Mouse (Mus musculus): ENCODE measurements around the gene Cpxm1.

GRCm38 (mm10) chr2:130358852-130359251 is 38.5 kb downstream of the Cpxm1 start:
- TF ChIP-seq POLR2A (IDR thresholded peaks at IDR 0.05; ENCODE audit: insufficient read length, low read depth) (no peak), TCF12 (IDR thresholded peaks at IDR 0.05; ENCODE audit: insufficient read depth, poor library complexity, severe bottlenecking) (no peak), E2F4 (IDR thresholded peaks at IDR 0.05; ENCODE audit: insufficient read depth) (no peak), USF1 (IDR thresholded peaks at IDR 0.05; ENCODE audit: low read depth) (no peak), REST (IDR thresholded peaks at IDR 0.05; ENCODE audit: insufficient read depth, insufficient read length) (no peak), SRF (IDR thresholded peaks at IDR 0.05; ENCODE audit: control insufficient read depth, insufficient read length, low read depth) (no peak), MAX (IDR thresholded peaks at IDR 0.05; ENCODE audit: low read depth) (no peak), MYOD1 (IDR thresholded peaks at IDR 0.05; ENCODE audit: control insufficient read depth in 1 of 3, insufficient read length in 2 of 3, low read depth in 2 of 3) (no peak), POLR2AphosphoS2 (IDR thresholded peaks at IDR 0.05; ENCODE audit: insufficient read length, low read depth) (no peak)

Data from myocyte (in vitro differentiated cells).